Mouse (Mus musculus) hindbrain, embryonic 15.5 days (tissue): Measurements from ENCODE around the gene Mecp2. TPM values are rescaled to one million over a fixed set of nuclear protein-coding genes. Genes with fewer than 3 reads are reported as not detected.
A peak's percentile ranks its signal among the peaks of the same experiment; 100 is the strongest.
"Not testable (repeated sequence)": the region's sequence is repeated elsewhere in the genome, so short reads cannot be mapped to it uniquely, and the experiment has no call there.

Source experiments
- ATAC-seq: fragments of 200-750 bp; cut with Nextera tagmentation; 2 replicates; pipeline ENCODE4 v1.8.0; 2017; ENCODE audit warnings: low read depth, moderate number of reproducible peaks, moderate TSS enrichment; ENCODE audit not compliant: low FRiP score
- H3K27ac ChIP-seq: fragments of 300-500 bp; sonication (generic); replicated peaks from 2 replicates; pipeline ENCODE4 v1.5.1; 2015; ENCODE audit warnings: mild to moderate bottlenecking, inconsistent platforms
- H3K27me3 ChIP-seq: fragments of 300-500 bp; sonication (generic); 2 replicates; pipeline ENCODE4 v1.6.1; 2015; ENCODE audit warnings: control low read depth, inconsistent platforms
- H3K36me3 ChIP-seq: fragments of 300-500 bp; sonication (generic); 2 replicates; pipeline ENCODE4 v1.6.1; 2015; ENCODE audit warnings: control low read depth, inconsistent platforms
- H3K4me1 ChIP-seq: fragments of 300-500 bp; sonication (generic); replicated peaks from 2 replicates; pipeline ENCODE4 v1.6.1; 2015; ENCODE audit warnings: control low read depth, inconsistent platforms
- H3K4me2 ChIP-seq: fragments of 300-500 bp; sonication (generic); 2 replicates; pipeline ENCODE4 v1.6.1; 2015; ENCODE audit warnings: moderate library complexity, mild to moderate bottlenecking, inconsistent platforms
- H3K4me3 ChIP-seq: fragments of 300-500 bp; sonication (generic); 2 replicates; pipeline ENCODE4 v1.5.1; 2015; ENCODE audit warnings: mild to moderate bottlenecking, inconsistent platforms
- H3K9ac ChIP-seq: fragments of 300-500 bp; sonication (generic); 2 replicates; pipeline ENCODE4 v1.6.1; 2015; ENCODE audit warnings: inconsistent platforms
- H3K9me3 ChIP-seq: fragments of 300-500 bp; sonication (generic); 2 replicates; pipeline ENCODE4 v1.6.1; 2016; ENCODE audit warnings: control low read depth, inconsistent platforms
- WGBS: fragments of 180-500 bp; shearing (Covaris S2); methylation state at CpG from one replicate; pipeline ENCODE4 v1.1.7; 2015; 5-methylcytosine and 5-hydroxymethylcytosine counted together
- polyA plus RNA-seq: library from polyadenylated mRNA; unstranded; fragments of >200 nt; fragmentation: Nextera tagmentation; extraction: Ambion mirVana; gene quantifications from 2 replicates; pipeline ENCODE4 v1.2.1, GENCODE M21; 2015

Mecp2 gene
- 12.8 and 13.6 TPM in 2 replicates for polyA plus RNA-seq

DNA sequence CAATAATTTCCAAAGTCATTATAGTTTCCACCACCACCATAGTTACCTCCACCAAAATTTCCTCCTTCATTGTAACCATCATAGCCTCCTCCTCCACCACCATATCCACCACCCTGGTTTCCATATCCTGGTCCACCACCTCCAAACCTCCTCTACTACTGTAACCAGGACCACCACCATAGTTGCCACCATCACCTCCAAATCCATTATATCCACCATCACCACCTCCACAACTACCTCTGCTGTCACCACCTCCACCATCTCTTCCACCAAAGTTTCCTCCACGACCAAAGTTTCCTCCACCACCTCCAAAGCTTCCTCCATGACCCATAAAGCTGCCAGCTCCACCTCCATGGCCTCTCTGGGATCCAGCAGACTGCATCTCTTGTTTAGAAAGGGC lies at the start of gene Mecp2:
TSS of gene Mecp2 (minus strand) at position 101 of the 400 bp plus-strand sequence.
- H3K9ac ChIP-seq, ATAC-seq, H3K4me2 ChIP-seq, H3K9me3 ChIP-seq, H3K4me3 ChIP-seq, H3K27me3 ChIP-seq, H3K36me3 ChIP-seq, H3K4me1 ChIP-seq, H3K27ac ChIP-seq: not testable (repeated sequence)
- 17% methylated on average over 1 of the region's 1 CpGs for WGBS

DNA sequence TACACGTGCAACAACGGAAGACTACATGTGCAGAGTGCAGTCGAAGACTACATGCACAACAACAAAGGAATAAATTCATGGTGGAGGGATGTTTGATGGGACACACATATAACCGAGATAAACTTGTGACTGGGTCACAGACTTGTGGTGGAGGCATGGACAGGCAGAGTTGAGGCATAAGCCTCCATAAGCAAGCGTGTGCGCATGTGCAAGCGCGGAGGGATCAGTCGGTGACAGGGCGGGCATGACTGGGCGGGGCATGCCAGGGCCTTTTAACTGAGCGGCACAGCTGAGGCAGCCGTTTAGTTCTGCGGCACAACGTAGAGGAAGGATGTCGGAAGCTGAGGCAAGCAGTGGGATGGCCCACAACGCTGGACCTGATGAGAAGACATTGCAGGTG lies 41.8 kb upstream of the Mecp2 start, which contains the start of gene Tktl1:
TSS of gene Tktl1 (plus strand) at position 301 of the 400 bp plus-strand sequence.
- Histone ChIP-seq H3K4me2 (no peak within 1 kb of the TSS), H3K4me1 (no peaks in the 10 kb centered on the region), H3K4me3 (no peak within 1 kb of the TSS), H3K9ac (no peak within 1 kb of the TSS), H3K27me3 (no peaks in the 10 kb centered on the region), H3K27ac (no peak within 1 kb of the TSS), H3K36me3 (no peaks in the 10 kb centered on the region), H3K9me3 (no peaks in the 10 kb centered on the region)
- 91% methylated on average over 17 of the region's 17 CpGs for WGBS
- no peak for ATAC-seq

DNA sequence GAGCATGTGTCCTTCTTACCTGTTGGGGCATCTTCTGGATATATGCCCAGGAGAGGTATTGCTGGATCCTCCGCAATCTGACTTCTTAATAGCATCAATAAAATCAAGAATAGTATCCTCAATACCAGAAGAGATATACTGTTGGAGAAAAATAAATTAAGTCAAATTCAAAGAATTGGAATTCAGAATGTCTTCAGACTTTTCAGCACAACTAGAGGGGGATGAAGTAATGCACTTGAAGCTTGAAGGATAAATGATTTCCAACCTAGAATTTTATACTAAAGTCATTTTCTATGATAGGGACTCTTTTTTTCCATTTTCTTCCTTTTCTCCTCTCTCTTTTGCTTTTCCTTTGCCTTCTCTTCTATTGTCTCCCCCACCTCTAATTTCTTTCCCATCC lies 32.6 kb upstream of the Mecp2 start, which contains the start of gene Tex28:
TSS of gene Tex28 (minus strand) at position 101 of the 400 bp plus-strand sequence.
- no peak within 1 kb of the TSS for H3K4me3 ChIP-seq
- H3K27ac ChIP-seq = no peak within 1 kb of the TSS
- H3K9me3 ChIP-seq = no peaks in the 10 kb centered on the region
- ATAC-seq = no peak
- H3K36me3 ChIP-seq = no peaks in the 10 kb centered on the region
- whole genome bisulfite sequencing = 97% methylated on average over 1 of the region's 1 CpGs
- no peaks in the 10 kb centered on the region for H3K4me1 ChIP-seq
- no peaks in the 10 kb centered on the region for H3K27me3 ChIP-seq
- H3K4me2 ChIP-seq = no peak within 1 kb of the TSS
- no peak within 1 kb of the TSS for H3K9ac ChIP-seq

DNA sequence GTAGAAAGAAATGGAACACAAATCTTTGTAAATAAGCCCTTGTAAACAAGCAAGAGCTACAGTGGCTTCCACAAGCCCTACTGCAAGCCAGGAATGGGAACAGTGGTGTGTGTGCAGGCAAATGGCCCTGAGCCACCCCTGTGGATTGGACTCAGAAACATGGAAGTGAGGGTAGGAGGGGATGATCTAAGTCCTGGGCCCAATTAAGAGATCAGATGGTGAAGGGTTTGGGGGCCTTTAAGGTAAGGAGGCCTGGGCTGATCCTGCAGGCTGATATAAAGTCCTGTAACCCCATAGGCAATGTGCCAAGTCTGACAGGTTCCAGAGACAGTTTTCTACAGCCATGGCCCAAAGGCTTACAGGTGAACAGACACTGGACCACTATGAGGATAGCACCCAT lies 8.0 kb downstream of the Mecp2 start, which contains the start of gene Opn1mw:
TSS of gene Opn1mw (plus strand) at position 301 of the 400 bp plus-strand sequence.
- no peak for ATAC-seq
- no peaks in the 10 kb centered on the region for H3K9me3 ChIP-seq
- H3K4me3 ChIP-seq = no peak within 1 kb of the TSS
- H3K4me2 ChIP-seq = no peak within 1 kb of the TSS
- no peaks in the 10 kb centered on the region for H3K4me1 ChIP-seq
- no peak within 1 kb of the TSS for H3K9ac ChIP-seq
- H3K27me3 ChIP-seq = no peaks in the 10 kb centered on the region
- no peaks in the 10 kb centered on the region for H3K36me3 ChIP-seq
- H3K27ac ChIP-seq = no peak within 1 kb of the TSS

DNA sequence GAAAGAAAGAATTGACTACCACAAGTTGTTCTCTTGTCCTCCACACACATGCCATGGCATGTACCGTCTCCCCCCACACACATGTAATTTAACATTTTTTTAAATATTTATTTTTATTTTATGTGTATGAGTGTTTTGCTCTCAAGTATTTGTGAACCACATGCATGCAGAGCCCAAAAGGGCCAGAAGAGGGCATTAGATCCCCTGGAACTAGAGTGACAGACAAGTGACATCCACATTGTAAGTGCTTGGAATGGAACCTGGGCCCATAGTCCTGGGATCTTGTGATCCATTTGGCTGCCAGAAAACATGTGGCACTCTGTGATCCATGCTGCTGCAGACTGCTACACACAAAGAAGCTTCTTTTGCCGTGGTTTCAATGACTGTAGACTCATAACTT lies 10.2 kb downstream of the Mecp2 start:
- no peak overlapping the region for H3K27ac ChIP-seq
- 66% methylated on average over 2 of the region's 2 CpGs for WGBS

DNA sequence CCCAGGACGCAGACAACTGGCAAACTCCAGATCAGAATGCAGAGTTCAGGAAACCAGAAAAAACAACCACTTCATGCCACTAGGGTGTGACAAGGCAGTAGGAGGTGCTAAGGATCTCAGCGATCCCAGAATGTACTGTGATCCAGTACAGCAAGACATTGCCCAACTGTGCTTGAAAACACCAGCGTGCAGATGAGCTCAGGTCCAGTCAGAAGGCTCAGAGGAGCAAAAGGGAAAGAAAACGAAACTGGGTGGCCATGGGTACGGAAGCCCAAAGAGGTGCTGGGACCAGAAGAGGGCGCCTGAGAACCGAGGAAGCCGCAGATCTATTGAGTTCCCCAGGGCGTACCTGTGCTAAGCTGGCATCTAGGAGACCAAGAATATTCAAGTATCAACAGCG lies 19.7 kb downstream of the Mecp2 start:
- WGBS = 16% methylated on average over 10 of the region's 10 CpGs
- H3K9me3 ChIP-seq = no peaks in the 10 kb centered on the region
- H3K4me1 ChIP-seq = no peaks in the 10 kb centered on the region
- H3K4me2 ChIP-seq = peak overlapping the region; percentile 49
- H3K4me3 ChIP-seq = peak overlapping the region; percentile 29
- no peaks in the 10 kb centered on the region for H3K27me3 ChIP-seq
- H3K9ac ChIP-seq = no peak overlapping the region
- no peaks in the 10 kb centered on the region for H3K36me3 ChIP-seq
- peak; percentile 66; the same call in 1 of the 2 replicates for ATAC-seq
- no peak overlapping the region for H3K27ac ChIP-seq

More for the DNA sequence above, 10.2 kb downstream of the Mecp2 start:
- Histone ChIP-seq H3K36me3 (no peaks in the 10 kb centered on the region), H3K9ac (no peak overlapping the region), H3K4me1 (no peaks in the 10 kb centered on the region), H3K4me3 (no peak overlapping the region), H3K27me3 (no peaks in the 10 kb centered on the region), H3K4me2 (no peak overlapping the region), H3K9me3 (no peaks in the 10 kb centered on the region)
- no peak for ATAC-seq

DNA sequence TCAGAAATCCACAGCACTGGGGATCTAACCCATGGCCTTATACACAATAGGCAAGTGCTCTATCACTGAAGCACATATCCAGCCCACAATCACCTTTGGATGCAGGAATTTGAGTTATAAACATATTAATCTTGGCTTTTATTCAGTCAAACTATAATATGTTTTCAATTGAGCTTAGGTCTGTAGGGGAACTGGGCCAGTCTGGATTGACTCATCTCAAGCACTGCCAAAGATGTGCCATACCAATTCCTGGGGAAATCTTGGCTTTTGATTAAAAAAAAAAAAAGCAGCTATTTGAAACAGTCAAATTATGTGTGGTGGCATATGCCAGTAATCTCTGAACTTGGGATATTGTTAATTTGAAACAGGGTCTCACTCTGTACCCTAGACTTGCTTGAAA lies 21.1 kb downstream of the Mecp2 start:
- no peaks in the 10 kb centered on the region for H3K4me1 ChIP-seq
- no peak overlapping the region for H3K27ac ChIP-seq
- no peak overlapping the region for H3K9ac ChIP-seq
- H3K36me3 ChIP-seq = no peaks in the 10 kb centered on the region
- H3K4me2 ChIP-seq = no peak overlapping the region
- no peaks in the 10 kb centered on the region for H3K9me3 ChIP-seq
- no peak for ATAC-seq
- H3K4me3 ChIP-seq = no peak overlapping the region
- H3K27me3 ChIP-seq = no peaks in the 10 kb centered on the region

DNA sequence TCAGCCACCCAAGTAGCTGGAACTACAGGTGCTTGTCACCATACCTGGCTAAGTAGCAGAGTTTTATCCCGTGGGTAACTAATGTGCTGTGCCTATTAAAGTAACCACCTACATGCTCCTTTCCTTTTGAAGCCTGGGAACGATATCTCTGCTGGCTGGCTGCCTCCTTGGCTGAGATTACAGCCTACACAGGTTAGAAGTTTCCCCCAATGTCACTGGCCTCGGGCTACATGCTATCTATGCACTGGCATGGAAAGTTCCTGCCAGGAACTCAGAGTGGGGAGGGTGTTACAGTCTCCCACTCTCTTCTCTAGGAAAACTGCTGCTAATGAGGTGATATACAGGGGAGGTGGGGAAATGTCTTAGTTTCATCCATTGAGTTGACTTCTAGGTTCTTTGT lies 26.4 kb downstream of the Mecp2 start:
- no peak overlapping the region for H3K4me3 ChIP-seq
- H3K27ac ChIP-seq = no peak overlapping the region
- no peak for ATAC-seq
- 51% methylated on average over 3 of the region's 3 CpGs for WGBS
- H3K4me2 ChIP-seq = no peak overlapping the region
- H3K9ac ChIP-seq = no peak overlapping the region
- H3K9me3 ChIP-seq = no peaks in the 10 kb centered on the region
- H3K4me1 ChIP-seq = no peaks in the 10 kb centered on the region
- no peaks in the 10 kb centered on the region for H3K36me3 ChIP-seq
- no peaks in the 10 kb centered on the region for H3K27me3 ChIP-seq

DNA sequence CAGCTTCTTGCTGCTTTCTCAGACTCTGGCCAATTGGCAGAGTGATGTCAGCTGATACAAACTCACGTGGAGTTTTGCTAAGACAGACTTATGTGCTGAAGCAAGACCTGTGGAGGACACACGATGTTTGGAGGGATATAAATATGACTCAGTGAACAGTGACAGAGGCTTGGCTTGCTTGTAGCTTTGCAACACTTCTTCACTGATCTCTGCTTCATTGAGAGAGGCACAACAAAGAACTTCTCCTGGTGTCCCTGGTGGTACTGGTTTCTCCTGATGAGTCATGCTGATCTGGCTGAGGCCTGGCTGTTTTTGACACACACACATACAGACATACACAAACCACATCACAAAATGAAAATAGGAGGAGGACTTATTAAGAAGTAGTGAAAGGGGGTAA lies 29.2 kb downstream of the Mecp2 start:
- Histone ChIP-seq H3K27ac (no peak overlapping the region), H3K4me2 (no peak overlapping the region), H3K4me1 (no peaks in the 10 kb centered on the region), H3K27me3 (no peaks in the 10 kb centered on the region), H3K4me3 (no peak overlapping the region), H3K9ac (no peak overlapping the region), H3K9me3 (no peaks in the 10 kb centered on the region), H3K36me3 (no peaks in the 10 kb centered on the region)
- ATAC-seq = no peak
- WGBS = 54% methylated on average over 2 of the region's 2 CpGs

DNA sequence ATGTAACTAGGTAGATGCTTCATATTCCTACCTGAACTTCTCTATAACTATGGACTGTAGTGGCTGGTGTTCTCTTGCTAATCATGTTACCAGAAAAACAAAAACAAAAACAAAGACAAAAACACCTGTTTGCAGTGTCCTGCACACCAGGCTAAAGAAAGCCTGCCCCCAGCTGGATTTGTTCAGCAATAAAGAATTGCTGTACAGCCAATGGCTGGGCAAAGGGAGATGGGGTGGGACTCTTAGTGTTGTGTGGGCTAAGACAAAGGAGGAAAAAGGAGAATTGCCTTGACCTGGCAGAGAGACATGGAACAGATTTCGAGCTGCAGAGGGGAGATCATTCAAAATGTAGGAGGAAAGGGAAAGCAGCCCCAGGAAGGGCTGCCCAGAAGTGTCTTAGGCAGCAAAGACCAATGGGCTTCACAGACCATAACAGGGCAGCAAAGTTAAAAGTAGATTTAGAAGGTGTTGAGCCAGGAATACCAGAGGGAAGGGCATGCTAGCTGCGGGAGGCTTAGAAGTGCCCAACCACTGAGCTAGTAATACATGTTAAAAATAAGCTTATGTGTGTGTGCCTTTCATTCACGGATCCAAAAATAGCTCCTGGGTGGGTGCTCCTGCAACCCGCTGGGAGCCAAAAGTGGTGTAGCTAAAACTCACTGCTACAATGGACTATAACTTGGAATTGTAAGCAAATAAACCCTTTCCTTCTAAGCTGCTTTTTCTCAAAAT lies 31.5 kb downstream of the Mecp2 start:
- no peaks in the 10 kb centered on the region for H3K4me1 ChIP-seq
- 67% methylated on average over 4 of the region's 4 CpGs for WGBS
- no peak overlapping the region for H3K4me2 ChIP-seq
- H3K9ac ChIP-seq = no peak overlapping the region
- H3K36me3 ChIP-seq = no peaks in the 10 kb centered on the region
- H3K27ac ChIP-seq = no peak overlapping the region
- H3K9me3 ChIP-seq = no peaks in the 10 kb centered on the region
- ATAC-seq = no peak
- no peaks in the 10 kb centered on the region for H3K27me3 ChIP-seq
- H3K4me3 ChIP-seq = no peak overlapping the region

DNA sequence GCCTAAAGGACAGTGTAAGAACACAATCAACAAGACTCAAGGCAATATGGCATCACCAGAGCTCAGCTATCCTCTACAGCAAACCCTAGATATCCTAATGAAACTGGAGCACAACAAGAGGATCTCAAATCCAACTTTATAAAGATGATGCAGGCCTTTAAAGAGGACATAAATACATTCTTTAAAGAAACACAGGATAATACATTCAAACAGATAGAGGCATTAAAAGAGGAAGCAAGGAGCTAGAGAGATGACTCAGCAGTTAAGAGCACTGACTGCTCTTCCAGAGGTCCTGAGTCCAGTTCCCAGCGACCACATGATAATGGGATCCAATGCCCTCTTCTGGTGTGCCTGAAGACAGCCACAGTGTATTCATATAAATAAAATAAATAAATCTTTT lies 40.0 kb downstream of the Mecp2 start:
- Histone ChIP-seq H3K9ac (no peak overlapping the region), H3K36me3 (no peaks in the 10 kb centered on the region), H3K27ac (no peak overlapping the region), H3K9me3 (no peaks in the 10 kb centered on the region), H3K4me2 (no peak overlapping the region), H3K27me3 (no peaks in the 10 kb centered on the region), H3K4me3 (no peak overlapping the region), H3K4me1 (no peaks in the 10 kb centered on the region)
- 65% methylated on average over 1 of the region's 1 CpGs for WGBS
- no peak for ATAC-seq

DNA sequence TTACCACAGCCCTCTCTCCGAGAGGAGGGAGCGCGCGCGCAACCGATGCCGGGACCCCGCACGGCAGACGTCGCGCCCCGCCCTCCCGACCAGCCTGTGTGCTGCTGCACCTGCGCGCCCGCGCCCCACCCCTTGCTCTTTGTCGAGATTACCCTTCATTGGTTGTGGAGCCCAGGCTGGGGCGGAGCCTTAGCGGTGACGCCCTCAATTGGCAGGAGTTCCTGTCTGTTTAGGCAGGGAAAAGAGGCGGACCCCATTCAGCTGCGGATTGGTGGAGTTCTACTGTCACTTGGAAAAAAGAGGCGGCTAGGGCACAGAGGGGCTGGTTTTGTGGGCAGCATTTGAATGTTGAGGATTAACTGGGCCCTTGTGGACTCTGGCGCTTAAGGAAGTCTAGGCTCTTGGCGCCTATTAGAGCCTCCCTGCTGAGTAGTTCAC lies 49.5 kb downstream of the Mecp2 start:
- H3K4me3 ChIP-seq = peak overlapping the region; percentile 59
- no peaks in the 10 kb centered on the region for H3K36me3 ChIP-seq
- no peaks in the 10 kb centered on the region for H3K27me3 ChIP-seq
- H3K9ac ChIP-seq = peak overlapping the region; percentile 79
- H3K27ac ChIP-seq = peak overlapping the region; percentile 97
- peak overlapping the region; percentile 57 for H3K4me2 ChIP-seq
- no peaks in the 10 kb centered on the region for H3K9me3 ChIP-seq
- peaks cover 21% of the 10 kb centered on the region for H3K4me1 ChIP-seq
- ATAC-seq = peak; percentile 99
- 20% methylated on average over 26 of the region's 27 CpGs for WGBS
